Mouse (Mus musculus): ENCODE results near the gene Sirt7. TPM values are rescaled to one million over a fixed set of nuclear protein-coding genes. Genes with fewer than 3 reads are reported as not detected.

The Sirt7 gene
- 27.7 and 29.5 TPM in 2 replicates for polyA plus RNA-seq (2016; fragmentation: Nextera tagmentation; extraction: Ambion mirVana)

GRCm38 (mm10) chr11:120625152-120625775 is at the start of gene Sirt7:
Sirt7 (minus strand) TSS chr11:120625240.
- no peaks in the 10 kb centered on the region for H3K27me3 ChIP-seq (replicated peaks; ENCODE audit: low read depth, poor library complexity, severe bottlenecking)
- 22% methylated on average over 5 of the region's 5 CpGs for WGBS

DNA sequence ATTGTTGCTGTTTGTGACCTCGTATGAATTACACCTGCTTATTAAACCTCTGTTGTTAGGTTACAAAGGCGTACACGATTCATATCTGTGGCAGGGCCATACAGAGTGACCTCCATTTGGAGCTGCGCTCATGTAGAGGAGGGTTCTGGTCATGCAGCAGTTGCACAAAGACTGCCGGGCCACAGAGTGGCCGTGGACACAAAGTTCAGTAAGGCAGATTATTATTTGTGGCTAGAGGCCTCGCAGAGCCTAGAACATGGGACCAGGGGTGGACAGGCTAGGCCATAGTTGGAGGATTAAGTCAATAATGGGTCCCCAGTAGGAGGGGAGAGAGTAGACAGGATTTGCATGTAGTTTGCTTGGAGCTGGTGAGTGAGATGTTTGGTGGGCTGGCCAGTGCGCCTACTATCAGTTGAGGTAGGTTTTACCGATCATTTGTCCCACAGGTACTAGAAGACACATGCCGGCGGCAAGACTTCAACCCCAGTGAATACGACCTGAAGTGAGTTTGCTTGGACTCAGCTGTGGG is 48.6 kb upstream of the Sirt7 start:
- H3K27ac ChIP-seq (replicated peaks) = peak overlapping the region; percentile 98
- peaks cover 26% of the 10 kb centered on the region for H3K4me1 ChIP-seq
- H3K9me3 ChIP-seq = no peaks in the 10 kb centered on the region
- 44% methylated on average over 12 of the region's 12 CpGs for WGBS
- no peak for DNase-seq (ENCODE audit: low spot score)
- peak overlapping the region; percentile 85 for H3K4me3 ChIP-seq
- peaks cover 43% of the 10 kb centered on the region for H3K36me3 ChIP-seq (replicated peaks)
- no peaks in the 10 kb centered on the region for H3K27me3 ChIP-seq (replicated peaks; ENCODE audit: low read depth, poor library complexity, severe bottlenecking)

More at GRCm38 (mm10) chr11:120625152-120625775, at the start of gene Sirt7:
- H3K9me3 ChIP-seq = no peaks in the 10 kb centered on the region
- H3K4me3 ChIP-seq = peak within 1 kb of the TSS; percentile 97
- no peak for DNase-seq (ENCODE audit: low spot score)
- peak within 1 kb of the TSS; percentile 75 for H3K27ac ChIP-seq (replicated peaks)
- peaks cover 76% of the 10 kb centered on the region for H3K36me3 ChIP-seq (replicated peaks)
- peaks cover 33% of the 10 kb centered on the region for H3K4me1 ChIP-seq

DNA sequence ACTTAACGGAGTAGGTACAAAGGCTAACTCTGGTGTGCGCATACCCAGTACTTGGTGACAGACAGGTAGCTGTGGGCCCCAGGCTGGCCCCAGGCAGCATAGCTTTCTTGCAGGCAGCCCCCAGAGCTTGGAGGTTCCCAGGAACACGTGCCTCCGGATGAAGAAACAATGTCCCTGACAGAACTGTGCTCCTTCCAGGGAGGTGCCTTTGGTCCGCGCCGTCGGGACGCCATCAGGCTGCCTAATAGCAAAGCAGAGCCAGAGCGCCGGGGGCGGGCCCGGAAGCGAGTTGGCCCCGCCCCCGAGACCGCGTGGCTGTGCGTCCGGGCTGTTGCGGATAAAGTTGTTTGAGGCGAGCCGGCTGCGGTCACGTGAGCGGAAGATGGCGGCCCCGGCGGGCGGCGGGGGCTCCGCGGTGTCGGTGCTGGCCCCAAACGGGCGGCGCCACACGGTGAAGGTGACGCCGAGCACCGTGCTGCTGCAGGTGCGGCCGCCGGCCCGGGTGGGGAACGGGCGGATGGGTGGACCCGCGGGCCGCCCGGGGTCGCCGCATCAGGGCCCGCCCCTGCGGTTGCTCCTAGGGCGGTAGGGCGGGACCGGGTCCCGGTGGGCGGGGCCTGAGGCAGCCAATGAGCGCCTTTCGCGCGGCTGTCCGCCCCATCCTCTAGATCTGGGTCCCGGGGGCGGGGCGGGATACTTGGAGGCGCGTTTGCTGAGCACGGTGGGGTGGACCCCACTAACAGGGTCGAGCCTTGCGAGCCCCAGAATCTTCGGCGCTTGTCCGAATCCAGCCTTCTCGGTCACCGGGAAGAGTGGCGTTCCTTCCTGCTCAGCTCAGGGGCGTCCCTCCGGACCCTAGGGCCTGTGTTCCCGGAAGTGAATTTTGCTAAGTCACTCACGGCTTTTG is 47.9 kb upstream of the Sirt7 start, which contains the start of gene Aspscr1:
Gene Aspscr1, plus strand, starts transcription at position 287 of the 907 bp plus-strand sequence.
- H3K4me1 ChIP-seq = peaks cover 26% of the 10 kb centered on the region
- WGBS = 1% methylated on average over 83 of the region's 83 CpGs
- H3K27me3 ChIP-seq (replicated peaks; ENCODE audit: low read depth, poor library complexity, severe bottlenecking) = no peaks in the 10 kb centered on the region
- H3K9me3 ChIP-seq = no peaks in the 10 kb centered on the region
- peaks cover 36% of the 10 kb centered on the region for H3K36me3 ChIP-seq (replicated peaks)
- peak within 1 kb of the TSS; percentile 85 for H3K4me3 ChIP-seq
- peak within 1 kb of the TSS; percentile 98 for H3K27ac ChIP-seq (replicated peaks)
- peak; percentile 96 for DNase-seq (ENCODE audit: low spot score)

DNA sequence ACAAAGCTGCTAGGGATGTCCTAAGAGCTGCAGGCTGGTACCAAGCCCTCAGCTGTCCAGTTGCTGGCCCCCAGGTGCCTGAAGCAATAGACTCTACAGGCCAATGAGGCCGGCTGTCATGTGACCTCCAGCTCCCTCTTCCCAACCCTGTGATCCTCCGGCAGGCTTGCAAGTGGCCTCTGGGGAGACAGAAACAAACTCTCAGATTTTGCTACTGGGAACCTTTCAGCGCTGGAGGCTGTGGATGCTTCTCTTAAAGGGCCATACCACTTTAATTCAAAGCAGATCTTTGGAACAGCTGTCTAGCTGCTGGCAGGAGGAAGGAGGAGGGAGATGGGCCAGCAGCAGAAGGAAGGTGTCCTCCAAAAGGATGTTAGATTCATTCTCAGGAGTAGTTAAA is 41.6 kb upstream of the Sirt7 start:
- DNase-seq (ENCODE audit: low spot score) = peak; percentile 47
- no peaks in the 10 kb centered on the region for H3K36me3 ChIP-seq (replicated peaks)
- no peaks in the 10 kb centered on the region for H3K9me3 ChIP-seq
- H3K27me3 ChIP-seq (replicated peaks; ENCODE audit: low read depth, poor library complexity, severe bottlenecking) = peaks cover 47% of the 10 kb centered on the region
- no peak overlapping the region for H3K4me3 ChIP-seq
- H3K27ac ChIP-seq (replicated peaks) = no peak overlapping the region
- peaks cover 17% of the 10 kb centered on the region for H3K4me1 ChIP-seq
- WGBS = 5% methylated on average over 3 of the region's 3 CpGs

GRCm38 (mm10) chr11:120665406-120665805 is 40.4 kb upstream of the Sirt7 start:
- DNase-seq (ENCODE audit: low spot score) = no peak
- H3K27me3 ChIP-seq (replicated peaks; ENCODE audit: low read depth, poor library complexity, severe bottlenecking) = peaks cover 59% of the 10 kb centered on the region
- WGBS = 79% methylated on average over 3 of the region's 3 CpGs

DNA sequence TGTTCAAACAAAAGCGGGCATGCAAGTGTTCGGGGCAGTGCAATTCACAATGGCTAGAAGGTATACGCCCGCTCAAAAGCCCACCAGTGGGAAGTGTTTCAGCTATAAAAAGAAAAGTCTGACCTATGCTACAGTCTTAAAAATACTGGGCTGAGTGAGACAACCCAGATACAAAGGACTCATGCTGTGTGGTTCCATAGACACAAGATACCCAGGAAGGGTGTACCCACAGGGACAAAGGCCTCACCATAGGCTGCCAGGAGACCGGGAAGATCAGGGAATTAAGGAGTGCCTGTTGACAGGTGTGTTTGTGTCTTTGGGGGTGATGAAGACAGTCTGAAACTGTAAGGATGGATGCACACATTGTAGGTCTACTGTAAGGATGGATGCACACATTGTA is 38.7 kb upstream of the Sirt7 start:
- no peaks in the 10 kb centered on the region for H3K36me3 ChIP-seq (replicated peaks)
- whole genome bisulfite sequencing = 79% methylated on average over 5 of the region's 5 CpGs
- H3K4me3 ChIP-seq = no peak overlapping the region
- H3K27me3 ChIP-seq (replicated peaks; ENCODE audit: low read depth, poor library complexity, severe bottlenecking) = peaks cover 76% of the 10 kb centered on the region
- no peak for DNase-seq (ENCODE audit: low spot score)
- no peak overlapping the region for H3K27ac ChIP-seq (replicated peaks)
- peaks cover 45% of the 10 kb centered on the region for H3K4me1 ChIP-seq
- no peaks in the 10 kb centered on the region for H3K9me3 ChIP-seq

More at GRCm38 (mm10) chr11:120665406-120665805, 40.4 kb upstream of the Sirt7 start:
- peaks cover 28% of the 10 kb centered on the region for H3K4me1 ChIP-seq
- H3K36me3 ChIP-seq (replicated peaks) = no peaks in the 10 kb centered on the region
- H3K9me3 ChIP-seq = no peaks in the 10 kb centered on the region
- no peak overlapping the region for H3K27ac ChIP-seq (replicated peaks)
- H3K4me3 ChIP-seq = no peak overlapping the region

- Histone ChIP-seq H3K4me3 (no peak overlapping the region), H3K36me3 (replicated peaks) (no peaks in the 10 kb centered on the region), H3K9me3 (no peaks in the 10 kb centered on the region), H3K4me1 (peaks cover 48% of the 10 kb centered on the region), H3K27ac (replicated peaks) (no peak overlapping the region), H3K27me3 (replicated peaks; ENCODE audit: low read depth, poor library complexity, severe bottlenecking) (peaks cover 86% of the 10 kb centered on the region)
- no peak for DNase-seq (ENCODE audit: low spot score)
- 64% methylated on average over 6 of the region's 6 CpGs for WGBS
Measured at GRCm38 (mm10) chr11:120662759-120663158, 37.7 kb upstream of the Sirt7 start.

- peak within 1 kb of the TSS; percentile 75 for H3K27ac ChIP-seq (replicated peaks)
- under 1% methylated on average over 35 of the region's 35 CpGs for WGBS
- peaks cover 97% of the 10 kb centered on the region for H3K27me3 ChIP-seq (replicated peaks; ENCODE audit: low read depth, poor library complexity, severe bottlenecking)
- no peaks in the 10 kb centered on the region for H3K9me3 ChIP-seq
- peak within 1 kb of the TSS; percentile 60 for H3K4me3 ChIP-seq
- no peaks in the 10 kb centered on the region for H3K36me3 ChIP-seq (replicated peaks)
- peaks cover 38% of the 10 kb centered on the region for H3K4me1 ChIP-seq
- DNase-seq (ENCODE audit: low spot score) = no peak
Measured at GRCm38 (mm10) chr11:120661076-120661460, 36.0 kb upstream of the Sirt7 start, which contains the start of gene Notum. Notum (minus strand) TSS chr11:120661175.

DNA sequence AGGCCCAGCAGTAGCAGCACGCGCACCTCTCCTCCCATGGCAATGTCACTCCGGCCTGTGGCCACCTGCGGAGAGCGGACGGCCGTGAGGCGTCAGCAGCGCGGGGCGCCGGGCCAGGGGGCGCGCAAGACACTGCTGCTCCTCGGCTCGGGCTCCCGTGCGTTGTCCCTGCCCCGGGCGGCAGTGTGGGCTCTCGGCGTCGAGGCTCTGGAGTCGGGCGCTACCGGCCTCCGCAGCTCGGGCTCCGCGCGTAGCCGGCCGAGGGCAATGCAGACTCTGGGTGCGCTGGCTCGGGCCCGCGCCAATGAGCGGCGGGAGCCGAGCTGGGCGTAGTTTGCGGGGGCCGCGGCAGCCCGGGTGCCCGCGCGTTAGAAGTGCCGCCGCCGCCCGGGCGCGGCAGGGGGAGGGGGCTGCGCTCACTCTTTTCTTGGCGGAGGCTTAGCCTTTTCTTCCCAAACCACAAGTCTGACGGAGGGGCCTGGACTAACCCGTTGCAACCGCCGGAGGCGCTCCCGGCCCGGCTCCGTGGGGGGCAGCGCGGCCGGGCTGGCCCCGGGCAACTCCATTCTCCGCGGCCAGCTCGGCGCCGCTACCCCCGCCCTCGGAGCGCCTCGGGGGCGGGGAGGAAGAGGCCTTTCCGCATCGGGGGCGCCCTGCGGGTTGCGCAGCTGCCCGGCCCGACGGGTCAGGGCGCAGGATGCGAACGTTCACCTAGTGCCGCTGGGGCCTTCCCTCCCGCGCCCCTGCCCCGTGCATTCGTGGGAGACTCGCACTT is 35.4 kb upstream of the Sirt7 start:
- DNase-seq (ENCODE audit: low spot score) = peak; percentile 72
- under 1% methylated on average over 95 of the region's 95 CpGs for WGBS
- Histone ChIP-seq H3K27ac (replicated peaks) (peak overlapping the region; percentile 75), H3K9me3 (no peaks in the 10 kb centered on the region), H3K36me3 (replicated peaks) (no peaks in the 10 kb centered on the region), H3K27me3 (replicated peaks; ENCODE audit: low read depth, poor library complexity, severe bottlenecking) (peaks cover 98% of the 10 kb centered on the region), H3K4me1 (peaks cover 34% of the 10 kb centered on the region), H3K4me3 (peak overlapping the region; percentile 60)

DNA sequence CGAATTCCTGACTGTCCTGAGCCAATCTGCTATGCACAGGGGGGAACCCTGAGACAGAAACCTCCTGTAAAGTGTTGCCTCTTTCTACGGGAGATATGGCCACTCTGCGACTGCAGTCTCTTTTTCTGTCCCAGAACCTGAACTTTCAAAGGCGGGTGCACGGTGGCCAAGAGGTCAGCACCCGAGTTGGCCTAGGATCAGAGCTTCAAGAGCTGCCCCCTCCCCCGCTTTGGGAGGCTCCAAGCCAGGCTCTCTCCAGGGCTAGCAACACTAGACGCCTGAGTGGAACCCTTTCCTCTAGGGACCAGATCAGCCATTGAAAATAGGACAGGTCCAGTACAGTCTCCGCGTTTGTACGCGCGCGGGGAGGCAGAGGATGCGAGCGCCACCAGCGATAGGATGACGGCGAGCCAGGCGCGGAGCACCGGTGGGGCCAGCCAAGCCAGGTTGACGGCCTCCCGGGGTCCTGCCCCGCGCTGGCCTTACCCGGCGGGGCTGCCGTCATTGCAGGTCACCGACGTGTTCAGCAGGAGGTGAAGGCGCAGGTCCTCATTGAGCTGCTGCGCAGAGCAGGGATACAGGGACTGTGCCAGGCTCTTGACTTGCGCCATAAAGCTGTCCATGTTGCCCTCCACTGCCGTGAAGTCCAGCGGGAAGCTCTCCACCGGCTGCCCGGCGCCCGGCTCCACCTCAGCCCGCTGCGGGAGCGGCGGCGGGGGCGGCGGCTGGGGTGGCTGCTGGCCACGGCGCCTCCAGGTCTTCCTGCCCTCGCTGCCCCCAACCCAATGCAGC is 34.7 kb upstream of the Sirt7 start:
- 2% methylated on average over 50 of the region's 50 CpGs for WGBS
- peaks cover 98% of the 10 kb centered on the region for H3K27me3 ChIP-seq (replicated peaks; ENCODE audit: low read depth, poor library complexity, severe bottlenecking)
- peak overlapping the region; percentile 75 for H3K27ac ChIP-seq (replicated peaks)

GRCm38 (mm10) chr11:120658876-120659410 is 33.9 kb upstream of the Sirt7 start:
- Histone ChIP-seq H3K27me3 (replicated peaks; ENCODE audit: low read depth, poor library complexity, severe bottlenecking) (peaks cover 100% of the 10 kb centered on the region), H3K4me3 (peak overlapping the region; percentile 60), H3K27ac (replicated peaks) (no peak overlapping the region), H3K9me3 (no peaks in the 10 kb centered on the region), H3K4me1 (peaks cover 31% of the 10 kb centered on the region), H3K36me3 (replicated peaks) (no peaks in the 10 kb centered on the region)
- WGBS = 5% methylated on average over 24 of the region's 24 CpGs
- DNase-seq (ENCODE audit: low spot score) = peak; percentile 84

More for the DNA sequence above, 34.7 kb upstream of the Sirt7 start:
- peaks cover 31% of the 10 kb centered on the region for H3K4me1 ChIP-seq
- peak overlapping the region; percentile 60 for H3K4me3 ChIP-seq
- no peaks in the 10 kb centered on the region for H3K36me3 ChIP-seq (replicated peaks)
- no peaks in the 10 kb centered on the region for H3K9me3 ChIP-seq
- DNase-seq (ENCODE audit: low spot score) = peak; percentile 39

Measured in embryonic facial prominence, embryonic 10.5 days (tissue).